Mouse (Mus musculus) CD4-positive, CD25-positive, alpha-beta regulatory T cell, adult 4 months (primary cell): ENCODE data around the gene Pgk2. TPM values are rescaled to one million over a fixed set of nuclear protein-coding genes. Genes with fewer than 3 reads are reported as not detected.
"Not testable (repeated sequence)": the region's sequence is repeated elsewhere in the genome, so short reads cannot be mapped to it uniquely, and the experiment has no call there.

Source experiments
- ATAC-seq: one replicate; pipeline ENCODE4 v1.8.0; 2017
- polyA plus RNA-seq, 2 experiments: library from polyadenylated mRNA; unstranded; fragments of 100-300 nt; shearing (Covaris generic); gene quantifications; one replicate each; pipeline ENCODE4 v1.2.1; 2017

Gene Pgk2
- polyA plus RNA-seq = not detected

DNA sequence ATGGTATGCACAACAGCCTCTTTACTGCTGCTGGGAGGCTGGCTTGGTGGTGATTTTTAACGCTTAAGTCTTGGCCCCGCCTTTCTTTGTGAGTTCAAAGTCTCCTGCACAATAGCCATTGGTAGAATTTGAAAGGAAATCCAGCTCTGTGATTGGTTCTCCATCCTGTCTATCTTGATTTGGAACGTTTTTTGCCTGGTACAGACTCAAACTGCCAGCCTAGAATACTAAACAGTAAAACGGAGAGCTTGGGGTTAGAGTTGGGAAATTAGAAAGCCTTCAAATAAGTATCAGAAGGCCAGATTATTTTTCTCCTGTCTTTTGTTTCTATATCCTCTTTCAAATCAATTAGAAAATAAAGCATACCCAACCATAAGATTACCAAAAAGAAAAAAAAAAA lies at the start of gene Pgk2:
TSS of gene Pgk2 (minus strand) at position 101 of the 400 bp plus-strand sequence.
- ATAC-seq = no peak

DNA sequence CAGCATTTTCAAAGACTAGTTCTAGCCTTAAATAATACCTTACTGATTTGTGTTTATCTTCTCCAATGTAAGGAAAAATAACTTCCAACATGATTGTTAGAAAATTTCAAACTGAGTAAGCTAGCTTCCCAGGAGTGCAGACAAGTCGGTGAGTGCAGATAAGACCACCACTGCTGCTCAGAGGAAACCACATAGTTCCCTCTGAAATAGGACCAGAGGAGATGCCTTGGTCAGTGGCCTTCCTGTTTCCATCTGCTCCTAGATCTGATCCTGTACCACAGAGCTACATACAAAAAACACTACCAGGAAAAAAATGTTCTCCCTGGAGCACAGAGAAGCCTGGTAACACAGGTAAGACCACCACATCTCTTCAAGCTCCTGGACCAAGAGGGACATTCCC lies 44.0 kb upstream of the Pgk2 start:
- no peak for ATAC-seq

DNA sequence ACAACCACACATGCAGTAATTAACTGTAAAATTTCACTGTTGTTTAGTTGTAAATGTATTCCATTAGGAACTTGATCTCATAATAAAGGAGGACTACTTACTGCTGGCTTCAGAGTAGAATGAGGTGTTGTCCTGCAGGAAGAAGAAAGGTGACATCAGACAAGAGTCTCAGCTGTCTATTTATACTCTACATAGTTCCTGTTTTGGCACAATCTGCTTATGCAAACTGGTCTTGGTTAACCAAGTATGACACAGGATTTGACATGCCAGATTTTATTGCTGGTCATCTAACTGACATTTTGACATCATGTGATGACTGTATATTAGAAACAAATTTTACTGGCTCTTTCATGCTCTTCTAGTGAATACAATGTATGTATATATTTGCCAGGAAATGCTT lies 33.7 kb upstream of the Pgk2 start, which contains the start of gene Crisp3:
TSS of gene Crisp3 (minus strand) at position 154 of the 400 bp plus-strand sequence.
- ATAC-seq = no peak

DNA sequence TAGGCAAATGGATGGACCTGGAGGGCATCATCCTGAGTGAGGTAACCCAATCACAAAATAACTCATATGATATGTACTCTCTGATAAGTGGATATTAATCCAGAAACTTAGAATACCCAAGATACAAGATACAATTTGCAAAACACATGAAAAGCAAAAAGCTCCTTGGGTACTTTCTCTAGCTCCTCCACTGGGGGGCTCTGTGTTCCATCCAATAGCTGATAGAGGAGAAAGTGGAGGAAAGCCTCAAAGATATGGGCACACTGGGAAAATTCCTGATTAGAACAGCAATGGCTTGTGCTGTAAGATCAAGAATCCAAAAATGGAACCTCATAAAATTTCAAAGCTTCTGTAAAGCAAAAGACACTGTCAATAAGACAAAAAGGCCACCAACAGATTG lies 6.6 kb downstream of the Pgk2 start:
- not testable (repeated sequence) for ATAC-seq

DNA sequence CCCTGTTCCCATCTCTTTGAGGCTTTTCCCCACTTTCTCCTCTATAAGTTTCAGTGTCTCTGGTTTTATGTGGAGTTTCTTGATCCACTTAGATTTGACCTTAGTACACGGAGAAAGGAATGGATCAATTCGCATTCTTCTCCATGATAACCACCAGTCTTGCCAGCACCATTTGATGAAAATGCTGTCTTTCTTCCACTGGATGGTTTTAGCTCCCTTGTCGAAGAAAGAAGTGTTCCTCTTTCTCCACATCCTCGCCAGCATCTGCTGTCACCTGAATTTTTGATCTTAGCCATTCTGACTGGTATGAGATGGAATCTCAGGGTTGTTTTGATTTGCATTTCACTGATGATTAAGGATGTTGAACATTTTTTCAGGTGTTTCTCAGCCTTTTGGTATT lies 18.2 kb downstream of the Pgk2 start:
- not testable (repeated sequence) for ATAC-seq

DNA sequence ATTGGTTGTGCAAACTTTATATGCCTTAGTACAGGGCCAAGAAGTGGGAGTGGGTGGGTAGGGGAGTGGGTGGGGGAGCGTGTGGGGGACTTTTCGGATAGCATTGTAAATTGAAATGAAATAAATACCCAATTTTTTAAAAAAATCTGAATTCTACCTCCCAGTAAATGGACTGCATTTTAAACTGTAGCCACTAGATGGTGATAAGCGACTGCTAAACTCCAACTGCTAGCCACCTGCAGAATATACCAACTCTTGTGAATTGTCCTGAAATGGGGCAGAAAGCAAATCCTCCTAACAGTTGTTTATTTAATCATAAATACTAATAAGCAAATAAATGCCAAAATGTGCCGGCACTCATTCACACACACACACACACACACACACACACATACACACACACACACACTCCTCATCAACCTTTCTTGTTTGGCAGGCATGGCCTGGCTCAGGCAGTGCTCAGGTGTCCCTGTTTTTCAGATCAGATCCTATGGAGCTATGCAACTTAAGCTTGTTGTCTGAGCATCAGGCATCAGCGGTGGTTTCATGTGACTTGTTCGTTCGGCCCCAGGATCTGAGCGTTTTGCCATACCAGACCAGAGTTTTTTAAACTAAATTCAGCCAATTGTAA lies 50.6 kb downstream of the Pgk2 start:
- ATAC-seq = not testable (repeated sequence)

Other genes with a start within 250 kb of the Pgk2 start
- not detected for gene AC192777.2, start 113.2 kb downstream of the Pgk2 start, polyA plus RNA-seq
- not detected for gene Crisp3, start 33.6 kb upstream of the Pgk2 start, polyA plus RNA-seq
- not detected for gene Crisp1, start 110.6 kb upstream of the Pgk2 start, polyA plus RNA-seq